Mouse (Mus musculus) embryonic facial prominence, embryonic 10.5 days (tissue): ENCODE data around the gene Cadm2. TPM values are rescaled to one million over a fixed set of nuclear protein-coding genes. Genes with fewer than 3 reads are reported as not detected.

Experiments used
- DNase-seq: peaks from one replicate; pipeline ENCODE4 v3.0.0-alpha.2; 2017; ENCODE audit warnings: low spot score
- H3K27ac ChIP-seq: fragments of 300-500 bp; sonication (generic); replicated peaks from 2 replicates; pipeline ENCODE4 v1.5.1; 2016; ENCODE audit warnings: mild to moderate bottlenecking
- H3K27me3 ChIP-seq: fragments of 300-500 bp; sonication (generic); replicated peaks from 2 replicates; pipeline ENCODE4 v1.6.1; 2016; ENCODE audit warnings: low read depth, mild to moderate bottlenecking; ENCODE audit not compliant: poor library complexity, severe bottlenecking
- H3K36me3 ChIP-seq: fragments of 300-500 bp; sonication (generic); replicated peaks from 2 replicates; pipeline ENCODE4 v1.6.1; 2016; ENCODE audit warnings: mild to moderate bottlenecking, moderate library complexity
- H3K4me1 ChIP-seq: fragments of 300-500 bp; sonication (generic); 2 replicates; pipeline ENCODE4 v1.6.1; 2016
- H3K4me3 ChIP-seq: fragments of 300-500 bp; sonication (generic); 2 replicates; pipeline ENCODE4 v1.5.1; 2016; ENCODE audit warnings: mild to moderate bottlenecking, moderate library complexity
- H3K9me3 ChIP-seq: fragments of 300-500 bp; sonication (generic); 2 replicates; pipeline ENCODE4 v1.6.1; 2016; ENCODE audit warnings: mild to moderate bottlenecking
- WGBS: fragments of 180-500 bp; shearing (Covaris S2); methylation state at CpG from one replicate; pipeline ENCODE4 v1.1.7; 2016; 5-methylcytosine and 5-hydroxymethylcytosine counted together
- polyA plus RNA-seq: library from polyadenylated mRNA; unstranded; fragments of >200 nt; fragmentation: Nextera tagmentation; extraction: Ambion mirVana; gene quantifications from 2 replicates; pipeline ENCODE4 v1.2.1, GENCODE M21; 2016

Gene Cadm2
- 1.2 and 1.5 TPM in 2 replicates for polyA plus RNA-seq

GRCm38 (mm10) chr16:67620826-67621505 lies at the start of gene Cadm2:
Gene Cadm2, minus strand, starts transcription at chr16:67620908.
- peak; percentile 96 for DNase-seq
- under 1% methylated on average over 35 of the region's 35 CpGs for WGBS

GRCm38 (mm10) chr16:67646930-67647329 lies 26.2 kb upstream of the Cadm2 start:
- Histone ChIP-seq H3K4me1 (no peaks in the 10 kb centered on the region), H3K27ac (no peak overlapping the region), H3K9me3 (no peaks in the 10 kb centered on the region), H3K27me3 (no peaks in the 10 kb centered on the region), H3K4me3 (no peak overlapping the region), H3K36me3 (no peaks in the 10 kb centered on the region)
- no peak for DNase-seq
- WGBS = 96% methylated on average over 3 of the region's 3 CpGs

More at GRCm38 (mm10) chr16:67620826-67621505, at the start of gene Cadm2:
- Histone ChIP-seq H3K27ac (peak within 1 kb of the TSS; percentile 71), H3K36me3 (no peaks in the 10 kb centered on the region), H3K4me1 (peaks cover 16% of the 10 kb centered on the region), H3K4me3 (peak within 1 kb of the TSS; percentile 74), H3K27me3 (peaks cover 39% of the 10 kb centered on the region), H3K9me3 (peaks cover 3% of the 10 kb centered on the region; the same call in 1 of the 2 replicates)

DNA sequence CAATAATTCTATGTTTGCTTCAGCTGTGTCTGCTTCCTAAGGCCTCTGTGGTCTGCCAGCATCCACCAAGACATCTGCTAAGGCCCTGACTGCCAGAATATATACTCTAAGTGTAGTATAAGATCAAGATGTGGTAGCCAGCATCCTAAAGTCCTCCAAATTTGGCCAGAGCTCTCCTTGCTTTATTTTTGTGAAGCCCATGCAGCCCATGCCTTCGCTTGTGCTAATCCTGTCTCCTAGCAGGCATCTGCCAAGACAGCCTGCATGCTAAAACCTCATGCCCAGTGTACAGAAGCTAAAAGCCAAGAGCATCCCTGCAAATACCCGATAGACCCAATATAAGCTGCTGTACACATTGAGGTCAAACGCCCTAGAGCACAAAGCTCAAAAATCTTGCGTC lies 22.9 kb upstream of the Cadm2 start:
- DNase-seq = no peak
- no peak overlapping the region for H3K4me3 ChIP-seq
- WGBS = 80% methylated on average over 4 of the region's 4 CpGs
- H3K9me3 ChIP-seq = no peaks in the 10 kb centered on the region
- H3K27ac ChIP-seq = no peak overlapping the region
- H3K36me3 ChIP-seq = no peaks in the 10 kb centered on the region
- H3K4me1 ChIP-seq = no peaks in the 10 kb centered on the region
- no peaks in the 10 kb centered on the region for H3K27me3 ChIP-seq

DNA sequence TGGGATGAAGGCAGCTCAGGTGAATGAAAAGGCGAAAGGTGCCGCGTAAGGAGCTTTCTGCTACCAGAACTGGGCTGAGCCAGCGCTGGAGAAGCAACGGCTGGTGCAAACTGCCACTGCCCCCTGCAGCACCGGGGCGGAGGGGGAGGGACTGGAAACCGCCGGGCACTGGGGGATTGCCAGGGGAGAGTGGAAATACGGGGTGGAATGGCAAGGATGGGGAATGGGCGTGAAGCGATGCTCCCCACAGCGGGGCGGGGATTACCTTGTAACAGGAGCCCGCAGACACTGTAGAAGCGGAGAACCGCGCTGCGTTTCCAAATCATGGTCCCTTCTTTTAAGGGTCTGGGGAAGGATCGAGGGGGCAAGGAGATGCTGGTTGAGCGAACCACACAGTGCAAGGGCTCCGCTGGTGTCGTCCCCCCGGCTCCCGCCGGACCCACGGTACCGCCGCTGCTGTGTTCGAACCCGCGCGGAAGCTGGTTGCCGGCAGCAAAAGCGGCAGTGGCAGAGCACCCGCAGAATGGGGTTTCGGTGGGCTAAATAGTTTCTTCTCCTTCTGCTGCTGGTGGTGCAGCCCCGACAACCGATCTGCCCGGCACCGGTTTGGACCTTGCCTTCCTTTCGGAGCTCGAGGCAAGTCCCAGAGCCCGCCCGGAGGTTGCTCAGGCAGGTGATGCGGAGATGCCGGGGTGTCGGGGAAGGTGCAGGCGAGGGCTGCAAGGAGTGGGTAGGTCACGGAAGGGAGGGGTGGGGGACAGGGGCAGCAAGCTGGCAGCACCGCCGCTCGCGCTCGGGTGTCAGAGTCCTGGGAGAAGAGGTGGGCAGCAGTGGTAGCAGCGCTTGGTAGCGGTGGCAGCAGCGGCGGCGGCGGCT lies 564 bp downstream of the Cadm2 start:
- peak overlapping the region; percentile 71 for H3K27ac ChIP-seq

GRCm38 (mm10) chr16:67619416-67619815 lies 1.3 kb downstream of the Cadm2 start:
- DNase-seq = no peak
- Histone ChIP-seq H3K27ac (no peak overlapping the region), H3K4me3 (peak overlapping the region; percentile 74), H3K4me1 (peaks cover 16% of the 10 kb centered on the region), H3K36me3 (no peaks in the 10 kb centered on the region), H3K27me3 (peaks cover 42% of the 10 kb centered on the region), H3K9me3 (peaks cover 3% of the 10 kb centered on the region; the same call in 1 of the 2 replicates)
- under 1% methylated on average over 16 of the region's 16 CpGs for WGBS

More for the DNA sequence above, 564 bp downstream of the Cadm2 start:
- WGBS = under 1% methylated on average over 61 of the region's 61 CpGs
- no peaks in the 10 kb centered on the region for H3K36me3 ChIP-seq
- H3K27me3 ChIP-seq = peaks cover 42% of the 10 kb centered on the region
- peak overlapping the region; percentile 74 for H3K4me3 ChIP-seq
- H3K9me3 ChIP-seq = peaks cover 3% of the 10 kb centered on the region; the same call in 1 of the 2 replicates
- peaks cover 16% of the 10 kb centered on the region for H3K4me1 ChIP-seq
- DNase-seq = peak; percentile 77

DNA sequence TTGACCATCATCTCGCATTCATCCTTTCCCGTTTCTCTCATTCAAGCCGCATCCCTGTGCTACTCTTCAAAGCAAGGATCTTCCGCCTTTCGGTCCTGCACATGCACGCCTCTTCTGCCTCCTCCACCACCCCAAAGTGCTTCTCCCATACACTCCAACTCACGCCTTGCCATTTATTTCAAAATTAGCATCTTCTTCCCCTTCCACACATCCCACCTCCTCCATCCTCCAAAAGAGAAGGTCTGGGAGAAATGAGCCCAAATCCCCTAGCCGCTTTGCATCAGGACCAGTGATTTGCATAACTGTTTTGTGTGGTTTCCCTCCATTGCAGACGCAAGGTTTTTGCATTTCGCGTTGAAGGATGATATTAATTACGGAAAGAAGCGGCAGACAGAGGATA lies 1.9 kb downstream of the Cadm2 start:
- Histone ChIP-seq H3K27ac (no peak overlapping the region), H3K4me1 (peaks cover 16% of the 10 kb centered on the region), H3K4me3 (peak overlapping the region; percentile 74), H3K27me3 (peaks cover 42% of the 10 kb centered on the region), H3K36me3 (no peaks in the 10 kb centered on the region), H3K9me3 (peaks cover 3% of the 10 kb centered on the region; the same call in 1 of the 2 replicates)
- 4% methylated on average over 13 of the region's 13 CpGs for WGBS
- peak; percentile 18 for DNase-seq

DNA sequence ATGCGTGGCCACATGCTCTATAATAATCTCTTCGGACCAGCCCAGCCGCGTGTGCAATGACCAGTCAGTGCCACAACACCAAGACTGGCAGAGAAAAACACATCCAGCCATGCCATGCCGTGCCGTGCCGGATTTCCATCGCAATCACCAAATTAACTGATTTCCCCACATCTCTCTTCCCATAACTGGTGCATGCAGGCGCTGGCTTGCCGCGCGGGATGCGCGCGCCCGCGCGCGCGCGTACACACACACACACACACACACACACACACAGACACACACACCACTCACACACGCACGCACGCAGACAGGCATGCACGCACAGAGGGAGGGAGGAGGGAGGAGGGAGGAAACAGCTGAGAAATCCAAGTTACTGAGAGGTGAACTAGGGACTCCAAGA lies 2.9 kb downstream of the Cadm2 start:
- Histone ChIP-seq H3K27ac (no peak overlapping the region), H3K9me3 (peaks cover 3% of the 10 kb centered on the region; the same call in 1 of the 2 replicates)
- WGBS = under 1% methylated on average over 25 of the region's 25 CpGs

DNA sequence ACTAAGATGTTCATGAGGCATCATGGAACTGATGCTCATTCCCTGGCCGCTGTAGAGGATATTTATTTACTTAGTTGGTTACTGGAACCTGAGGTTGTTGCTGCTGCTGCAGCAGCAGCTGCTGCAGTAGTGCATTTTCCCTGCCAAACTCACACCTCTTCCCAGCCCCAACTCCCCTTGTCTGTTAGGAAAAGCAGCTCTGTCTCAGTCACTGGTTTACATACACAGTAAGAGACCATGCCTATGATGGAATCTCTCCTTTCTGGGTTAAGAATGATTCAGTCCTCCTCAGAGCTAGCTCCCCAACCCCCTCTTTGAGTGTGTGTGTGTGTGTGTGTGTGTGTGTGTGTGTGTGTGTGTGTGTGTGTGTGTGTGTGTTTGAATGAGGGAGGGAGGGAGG lies 3.5 kb downstream of the Cadm2 start:
- Histone ChIP-seq H3K27me3 (peaks cover 42% of the 10 kb centered on the region), H3K36me3 (no peaks in the 10 kb centered on the region), H3K9me3 (peaks cover 3% of the 10 kb centered on the region; the same call in 1 of the 2 replicates), H3K4me3 (peak overlapping the region; percentile 59; the same call in 1 of the 2 replicates), H3K4me1 (peaks cover 16% of the 10 kb centered on the region), H3K27ac (no peak overlapping the region)
- 20% methylated on average over 1 of the region's 1 CpGs for WGBS
- DNase-seq = no peak

More for the DNA sequence above, 2.9 kb downstream of the Cadm2 start:
- Histone ChIP-seq H3K36me3 (no peaks in the 10 kb centered on the region), H3K27me3 (peaks cover 42% of the 10 kb centered on the region), H3K4me1 (peaks cover 16% of the 10 kb centered on the region), H3K4me3 (peak overlapping the region; percentile 59)
- DNase-seq = peak; percentile 63

GRCm38 (mm10) chr16:67613876-67614275 lies 6.8 kb downstream of the Cadm2 start:
- no peaks in the 10 kb centered on the region for H3K36me3 ChIP-seq
- WGBS = 36% methylated on average over 2 of the region's 2 CpGs
- H3K27me3 ChIP-seq = peaks cover 28% of the 10 kb centered on the region
- H3K27ac ChIP-seq = no peak overlapping the region
- DNase-seq = peak; percentile 47
- H3K4me1 ChIP-seq = peaks cover 17% of the 10 kb centered on the region
- H3K4me3 ChIP-seq = no peak overlapping the region
- peaks cover 3% of the 10 kb centered on the region; the same call in 1 of the 2 replicates for H3K9me3 ChIP-seq

DNA sequence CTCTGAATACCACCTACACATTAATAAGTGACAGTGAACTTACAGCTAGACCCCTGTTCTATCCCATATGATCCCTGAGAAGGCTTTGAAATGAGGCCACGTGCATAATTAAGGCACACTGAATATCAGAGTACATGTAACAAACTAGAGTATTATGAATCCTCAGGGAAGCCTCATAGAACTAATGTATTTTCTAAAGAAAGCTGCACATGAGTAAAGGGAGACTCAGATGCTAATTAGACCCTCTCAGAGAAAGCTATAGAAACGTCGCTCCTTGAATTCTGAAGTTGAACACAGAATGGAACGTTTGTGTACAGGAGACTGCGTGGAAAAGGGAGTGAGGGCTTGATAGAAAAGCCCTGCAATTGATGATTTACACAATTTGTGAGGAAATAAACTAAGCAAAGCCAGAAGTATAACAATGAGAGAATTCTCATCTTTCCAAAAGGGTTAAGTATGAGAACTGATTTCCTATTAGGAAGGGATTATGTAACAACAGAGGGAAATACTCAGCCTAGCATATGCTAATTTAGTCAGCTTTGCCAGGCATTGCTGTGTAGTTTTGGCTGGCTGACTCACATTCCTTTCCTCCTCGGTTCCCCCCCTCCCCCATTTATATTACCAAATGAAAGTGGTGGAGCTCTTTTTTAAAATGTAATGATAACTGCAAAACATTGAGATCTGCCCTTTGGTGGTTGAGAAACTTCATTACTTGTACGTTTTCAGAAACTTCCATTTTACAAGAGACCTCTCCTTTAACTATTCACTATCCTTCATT lies 9.6 kb downstream of the Cadm2 start:
- H3K4me1 ChIP-seq = peaks cover 8% of the 10 kb centered on the region; the same call in 1 of the 2 replicates
- peaks cover 4% of the 10 kb centered on the region; the same call in 1 of the 2 replicates for H3K27me3 ChIP-seq
- DNase-seq = no peak
- no peak overlapping the region for H3K27ac ChIP-seq
- WGBS = 34% methylated on average over 7 of the region's 7 CpGs
- no peaks in the 10 kb centered on the region for H3K9me3 ChIP-seq
- no peak overlapping the region for H3K4me3 ChIP-seq
- no peaks in the 10 kb centered on the region for H3K36me3 ChIP-seq

DNA sequence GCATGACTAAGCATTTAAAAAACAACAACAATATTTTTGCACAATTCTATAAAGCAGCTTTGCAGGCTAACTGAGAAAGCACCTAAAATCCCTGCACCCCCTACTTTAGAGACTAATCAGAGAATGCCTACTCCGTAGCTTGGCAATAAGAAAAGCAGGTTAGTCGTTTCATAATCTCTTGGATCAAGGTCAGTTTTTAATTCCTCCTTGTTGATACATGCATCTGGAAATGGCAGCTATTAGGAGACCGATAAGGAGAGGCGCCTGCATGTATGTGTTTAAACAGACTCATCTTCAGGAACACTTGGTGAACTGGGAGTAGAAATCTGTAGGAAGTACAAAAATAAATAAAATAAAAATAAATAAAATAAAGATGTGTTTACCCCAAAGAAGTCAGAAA lies 11.6 kb downstream of the Cadm2 start:
- Histone ChIP-seq H3K36me3 (no peaks in the 10 kb centered on the region), H3K27ac (no peak overlapping the region), H3K4me1 (peaks cover 8% of the 10 kb centered on the region; the same call in 1 of the 2 replicates), H3K9me3 (no peaks in the 10 kb centered on the region), H3K27me3 (no peaks in the 10 kb centered on the region), H3K4me3 (no peak overlapping the region)
- 83% methylated on average over 4 of the region's 4 CpGs for WGBS
- DNase-seq = no peak

DNA sequence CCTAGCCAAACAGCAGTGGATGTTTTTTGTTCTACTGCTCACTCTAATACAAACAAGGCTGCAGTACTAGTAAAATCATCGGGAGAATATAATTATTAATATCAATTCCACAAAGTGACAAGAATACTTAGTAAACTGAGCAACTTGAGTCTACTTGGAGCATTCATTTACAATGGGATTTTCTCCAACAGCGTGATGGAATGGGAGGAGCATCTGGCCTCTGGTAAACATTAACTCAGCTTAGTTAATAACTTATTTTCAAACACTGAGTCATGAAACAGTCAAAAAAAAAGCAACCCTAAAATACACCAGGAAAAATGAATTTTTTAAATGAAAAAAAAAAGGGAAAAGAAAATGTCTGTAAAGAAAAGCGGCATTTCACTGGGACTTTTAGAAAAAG lies 12.2 kb downstream of the Cadm2 start:
- 80% methylated on average over 3 of the region's 3 CpGs for WGBS
- Histone ChIP-seq H3K27me3 (no peaks in the 10 kb centered on the region), H3K9me3 (no peaks in the 10 kb centered on the region), H3K4me3 (no peak overlapping the region), H3K27ac (no peak overlapping the region), H3K36me3 (no peaks in the 10 kb centered on the region), H3K4me1 (peaks cover 8% of the 10 kb centered on the region; the same call in 1 of the 2 replicates)
- DNase-seq = no peak
